Mouse (Mus musculus): ENCODE data around the gene Hoxa5.

The Hoxa5 gene

DNA sequence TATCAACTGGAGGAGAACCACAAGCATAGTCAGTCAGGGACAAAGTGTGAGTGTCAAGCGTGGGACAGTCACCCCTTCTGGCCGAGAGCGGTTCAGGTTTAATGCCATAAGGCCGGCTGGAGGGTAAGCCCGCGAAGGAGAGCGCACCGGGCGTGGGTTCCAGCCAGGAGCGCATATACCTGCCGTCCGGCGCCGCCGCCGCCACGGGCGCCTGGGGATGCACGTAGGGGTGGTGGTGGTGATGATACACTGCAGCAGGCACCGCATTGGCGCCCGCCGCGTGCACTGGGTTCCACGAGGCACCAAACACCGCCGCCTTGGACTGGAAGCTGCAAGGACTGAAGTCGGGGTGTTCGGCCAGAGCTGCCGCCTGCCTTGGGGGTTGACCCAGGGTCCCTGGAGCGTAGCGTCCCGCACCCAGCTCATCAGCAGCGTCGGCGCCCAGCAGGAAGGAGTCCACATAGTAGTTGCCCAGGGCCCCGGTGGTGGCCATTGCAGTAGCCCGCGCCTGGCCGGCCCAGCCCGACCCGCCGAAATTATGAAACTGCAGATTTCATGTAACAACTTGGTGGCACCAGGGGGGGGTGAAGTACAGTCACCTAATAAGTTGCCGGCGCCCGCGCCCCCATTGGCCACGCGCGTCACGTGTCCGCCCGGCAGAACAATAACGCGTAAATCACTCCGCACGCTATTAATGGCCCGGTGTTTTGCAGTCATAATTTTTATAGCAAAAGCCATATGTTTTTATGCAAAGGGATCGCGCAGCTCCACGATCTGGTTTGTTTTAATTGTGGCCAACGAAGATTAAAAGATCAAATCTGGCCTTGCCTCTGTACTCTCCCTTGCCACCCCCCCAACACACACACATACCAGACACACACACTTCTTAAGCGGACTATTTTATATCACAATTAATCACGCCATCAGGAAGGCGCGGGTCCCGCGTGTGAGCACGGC lies 21.5 kb upstream of the Hoxa5 start:
- TF ChIP-seq GATA4 (IDR thresholded peaks at IDR 0.05; ENCODE audit: insufficient replicate concordance, low read length), result no peak

DNA sequence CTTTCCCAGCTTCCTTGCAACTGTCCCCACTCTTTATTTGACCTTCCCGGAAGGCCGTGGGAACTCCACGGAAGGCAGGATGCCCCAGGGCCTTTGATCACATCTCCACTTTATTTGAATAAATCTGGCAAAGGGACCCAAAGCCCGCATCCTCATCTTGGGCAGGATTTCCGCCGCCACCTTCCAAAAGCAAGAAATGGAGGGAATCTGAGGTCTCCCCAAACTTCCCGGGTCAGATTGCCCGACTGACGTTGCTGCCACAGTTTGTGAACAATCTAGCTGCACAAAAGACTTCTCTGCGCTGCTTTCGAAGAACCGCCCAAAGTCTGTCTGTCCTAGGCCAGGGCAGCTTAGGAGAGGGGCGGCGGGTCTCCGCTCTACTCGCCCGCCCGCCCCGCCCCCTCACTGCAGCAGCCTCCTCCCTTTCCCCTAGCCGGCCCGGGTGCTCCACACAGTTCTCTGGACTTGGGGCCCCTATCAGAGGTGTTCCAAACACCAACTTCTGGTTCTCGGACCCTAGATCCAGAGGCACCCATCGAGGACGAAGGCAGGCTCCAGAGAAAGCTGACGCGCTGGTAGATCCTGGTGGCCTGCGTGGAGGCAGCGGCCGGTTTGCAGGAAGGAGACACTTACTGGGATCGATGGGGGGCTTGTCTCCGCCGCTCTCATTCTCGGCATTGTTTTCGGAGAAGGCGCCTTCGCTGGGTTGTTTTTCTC lies 20.7 kb upstream of the Hoxa5 start:
- no peak for TF ChIP-seq GATA4 (IDR thresholded peaks at IDR 0.05; ENCODE audit: insufficient replicate concordance, low read length)

DNA sequence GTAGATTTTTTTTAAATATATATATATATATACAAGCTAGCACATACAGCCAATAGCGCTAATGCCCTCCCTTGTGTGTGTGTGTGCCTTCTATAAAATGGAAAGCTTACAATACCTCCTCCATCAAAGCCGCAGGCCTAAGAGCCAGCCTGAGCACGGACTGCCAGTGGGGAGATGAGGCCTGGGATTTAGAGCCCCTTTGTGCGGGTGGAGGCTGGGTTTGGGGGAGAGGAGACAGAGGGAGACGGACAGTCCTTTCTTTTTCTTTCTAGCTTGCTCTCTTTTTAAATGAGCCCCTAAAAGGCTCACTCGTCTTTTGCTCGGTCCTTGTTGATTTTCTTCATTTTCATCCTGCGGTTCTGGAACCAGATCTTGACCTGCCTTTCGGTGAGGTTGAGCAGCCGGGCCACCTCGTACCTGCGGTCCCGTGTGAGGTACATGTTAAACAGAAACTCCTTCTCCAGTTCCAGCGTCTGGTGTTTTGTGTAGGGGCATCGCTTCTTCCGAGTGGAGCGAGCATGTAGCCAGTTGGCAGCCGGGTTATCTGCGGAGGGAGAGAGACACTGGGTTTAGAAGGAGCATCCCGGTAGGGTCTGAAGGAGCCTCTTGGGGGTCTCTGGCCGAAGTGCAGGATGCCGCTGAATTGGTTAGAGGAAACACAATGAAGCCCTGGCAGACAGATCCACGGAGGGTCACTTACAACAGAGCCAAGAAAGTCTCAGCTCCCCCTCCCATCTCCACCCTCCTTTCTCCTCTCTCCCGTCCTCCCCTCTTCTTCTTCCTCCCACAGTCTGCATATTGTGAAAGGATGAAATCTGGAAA lies 19.8 kb upstream of the Hoxa5 start:
- TF ChIP-seq GATA4 (IDR thresholded peaks at IDR 0.05; ENCODE audit: insufficient replicate concordance, low read length), result no peak

DNA sequence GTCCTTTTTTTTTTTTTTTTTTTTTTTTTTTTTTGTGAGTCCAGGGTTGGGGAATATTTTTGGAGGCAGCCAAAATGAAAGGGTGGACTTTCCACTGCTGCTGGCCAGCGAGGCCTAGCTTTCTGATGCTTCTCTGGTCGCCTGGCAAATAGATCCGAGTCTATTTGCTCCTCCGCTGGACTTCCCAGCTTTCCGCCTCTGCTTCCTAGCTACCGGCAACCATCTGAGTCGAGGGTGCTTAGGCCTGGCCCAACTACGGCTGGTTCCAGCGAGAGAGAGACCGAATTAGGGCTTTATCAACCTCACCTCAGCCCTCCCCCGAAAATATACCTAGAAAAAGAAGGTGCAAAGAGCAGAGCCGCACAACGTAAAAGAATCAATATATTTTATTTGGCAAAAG lies 18.3 kb upstream of the Hoxa5 start:
- TF ChIP-seq GATA4 (IDR thresholded peaks at IDR 0.05; ENCODE audit: insufficient replicate concordance, low read length), result no peak

DNA sequence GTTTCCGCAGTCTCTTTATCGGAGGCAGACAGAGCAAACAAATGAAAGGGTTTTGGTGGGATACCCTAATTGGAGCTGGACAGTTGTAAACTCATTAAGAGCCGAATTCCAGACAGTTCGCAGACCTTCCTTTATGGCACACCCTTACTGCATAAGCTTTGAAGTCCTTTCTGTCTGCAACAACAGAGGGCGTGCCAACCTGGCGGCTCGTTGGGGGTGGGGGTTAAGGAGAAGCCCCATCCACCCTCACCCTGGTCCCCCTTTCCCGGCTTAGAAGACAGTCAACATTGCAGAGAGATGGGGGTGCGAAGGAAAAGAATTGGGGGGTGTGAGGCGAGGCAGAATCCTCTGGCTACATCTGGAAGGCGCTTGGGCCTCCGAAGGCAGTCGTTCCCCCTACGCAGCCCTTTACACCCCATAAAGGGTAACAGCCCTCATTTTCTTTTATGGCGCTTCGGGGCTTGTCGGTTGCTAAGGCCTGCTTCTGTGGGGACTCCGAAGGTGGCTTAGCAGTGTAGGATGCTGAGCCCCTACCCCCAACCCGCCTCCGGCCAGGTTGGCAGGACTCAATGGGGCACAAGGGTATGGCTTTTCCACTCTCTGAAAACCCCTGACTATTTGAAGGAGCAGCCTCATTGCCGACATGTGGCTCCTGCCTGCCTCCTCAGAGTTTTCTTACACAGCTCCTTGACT lies 17.8 kb upstream of the Hoxa5 start:
- no peak for TF ChIP-seq GATA4 (IDR thresholded peaks at IDR 0.05; ENCODE audit: insufficient replicate concordance, low read length)

DNA sequence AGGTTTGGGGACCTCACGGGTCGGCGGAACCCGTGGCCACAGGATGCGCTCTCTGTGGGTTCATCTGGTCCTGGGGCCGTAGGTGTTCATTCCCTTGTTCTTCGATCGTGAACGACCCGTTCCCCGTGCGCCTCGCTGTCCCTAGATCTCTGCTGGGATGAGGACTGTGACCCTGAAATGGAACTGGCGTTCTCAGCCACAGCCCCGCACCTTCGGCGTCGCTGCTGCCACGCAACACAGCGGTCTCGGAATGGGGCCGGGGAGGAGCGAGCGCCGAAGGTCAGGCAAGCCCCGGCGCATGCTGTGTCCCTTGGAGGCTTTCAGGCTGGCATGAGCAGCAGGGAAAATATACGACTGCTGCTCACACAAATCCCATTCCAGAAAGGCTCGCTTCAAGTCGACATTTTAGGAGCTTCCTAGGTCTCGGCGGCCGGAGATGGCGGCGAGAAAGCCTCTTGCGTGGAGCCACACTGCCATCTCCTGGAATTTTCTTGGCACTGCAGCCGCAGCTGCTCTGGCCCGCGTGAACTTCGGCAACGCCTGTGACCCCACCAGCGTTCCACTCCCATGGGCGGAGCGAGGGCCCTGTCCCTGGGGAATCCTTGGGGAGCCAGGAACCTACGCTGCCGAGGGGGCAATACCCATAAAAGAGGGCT lies 17.1 kb upstream of the Hoxa5 start, which contains the start of gene Hoxa7:
TSS of gene Hoxa7 (minus strand) at position 518 of the 656 bp plus-strand sequence.
- TF ChIP-seq GATA4 (IDR thresholded peaks at IDR 0.05; ENCODE audit: insufficient replicate concordance, low read length), result no peak

- no peak for TF ChIP-seq GATA4 (IDR thresholded peaks at IDR 0.05; ENCODE audit: insufficient replicate concordance, low read length)
These were observed 16.5 kb upstream of the Hoxa5 start for GRCm38 (mm10) chr6:52220865-52221310.

- TF ChIP-seq GATA4 (IDR thresholded peaks at IDR 0.05; ENCODE audit: insufficient replicate concordance, low read length), result no peak
These were observed 15.8 kb upstream of the Hoxa5 start for GRCm38 (mm10) chr6:52220003-52220864.

DNA sequence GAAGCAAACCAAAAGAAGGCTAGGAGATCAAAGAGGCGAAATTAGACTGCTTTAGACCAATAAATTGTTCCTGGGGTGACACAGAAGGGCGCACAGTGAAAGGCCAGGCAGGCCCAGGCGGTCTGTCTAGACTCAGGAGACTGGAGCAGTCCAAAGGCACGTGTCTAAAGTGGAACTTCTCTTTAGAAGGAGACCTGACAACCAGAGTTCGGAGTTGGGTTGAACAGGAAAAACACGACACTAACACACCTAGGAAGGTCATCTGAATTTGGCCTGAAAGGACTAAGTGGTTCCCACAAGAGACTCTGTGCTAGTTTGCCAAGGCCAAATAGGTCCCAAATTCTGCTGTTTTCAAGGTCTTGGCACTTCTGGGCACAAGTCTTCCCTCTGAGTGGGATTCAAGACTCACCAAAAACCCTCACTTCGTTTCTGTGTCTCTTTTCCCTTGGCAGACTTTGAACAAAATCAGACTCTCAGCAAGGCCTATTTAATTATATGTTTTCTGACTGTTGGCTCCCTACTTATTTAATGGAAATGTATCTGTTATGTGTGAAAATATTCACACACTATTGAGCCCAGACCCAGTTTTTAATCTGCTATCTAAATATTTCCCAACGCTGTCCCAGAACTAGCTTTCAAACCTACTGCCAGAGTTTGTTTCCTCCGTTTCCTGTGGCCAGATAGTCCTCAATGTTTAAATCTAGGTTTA lies 15.0 kb upstream of the Hoxa5 start:
- TF ChIP-seq GATA4 (IDR thresholded peaks at IDR 0.05; ENCODE audit: insufficient replicate concordance, low read length), result no peak

DNA sequence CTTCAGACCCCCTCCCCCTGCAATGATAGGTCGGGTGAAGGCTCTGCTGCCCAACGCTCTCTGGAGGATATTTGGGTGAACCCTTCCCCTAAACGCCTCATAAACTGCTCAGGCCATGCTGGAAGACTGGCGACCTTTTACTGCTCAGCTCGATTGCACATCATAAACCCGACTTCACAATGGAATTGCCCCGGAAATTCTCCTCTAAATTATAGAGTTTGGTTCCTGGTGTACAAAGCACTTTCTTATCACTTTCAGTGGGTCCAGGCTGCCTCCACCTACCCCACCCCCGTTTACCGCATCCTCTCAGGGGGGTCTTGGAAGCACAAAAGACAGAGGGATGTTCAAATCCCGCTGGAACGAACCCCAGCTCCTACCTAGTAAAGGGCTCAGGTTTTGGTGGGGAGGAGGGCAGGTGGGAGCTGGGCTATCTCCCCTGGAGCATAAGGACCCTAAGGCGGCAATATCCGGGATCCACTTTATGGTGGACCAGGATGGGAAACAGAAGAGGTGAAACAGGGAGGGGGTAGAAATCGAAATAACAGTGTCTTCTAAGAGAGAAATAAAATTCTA lies 14.3 kb upstream of the Hoxa5 start:
- no peak for TF ChIP-seq GATA4 (IDR thresholded peaks at IDR 0.05; ENCODE audit: insufficient replicate concordance, low read length)

DNA sequence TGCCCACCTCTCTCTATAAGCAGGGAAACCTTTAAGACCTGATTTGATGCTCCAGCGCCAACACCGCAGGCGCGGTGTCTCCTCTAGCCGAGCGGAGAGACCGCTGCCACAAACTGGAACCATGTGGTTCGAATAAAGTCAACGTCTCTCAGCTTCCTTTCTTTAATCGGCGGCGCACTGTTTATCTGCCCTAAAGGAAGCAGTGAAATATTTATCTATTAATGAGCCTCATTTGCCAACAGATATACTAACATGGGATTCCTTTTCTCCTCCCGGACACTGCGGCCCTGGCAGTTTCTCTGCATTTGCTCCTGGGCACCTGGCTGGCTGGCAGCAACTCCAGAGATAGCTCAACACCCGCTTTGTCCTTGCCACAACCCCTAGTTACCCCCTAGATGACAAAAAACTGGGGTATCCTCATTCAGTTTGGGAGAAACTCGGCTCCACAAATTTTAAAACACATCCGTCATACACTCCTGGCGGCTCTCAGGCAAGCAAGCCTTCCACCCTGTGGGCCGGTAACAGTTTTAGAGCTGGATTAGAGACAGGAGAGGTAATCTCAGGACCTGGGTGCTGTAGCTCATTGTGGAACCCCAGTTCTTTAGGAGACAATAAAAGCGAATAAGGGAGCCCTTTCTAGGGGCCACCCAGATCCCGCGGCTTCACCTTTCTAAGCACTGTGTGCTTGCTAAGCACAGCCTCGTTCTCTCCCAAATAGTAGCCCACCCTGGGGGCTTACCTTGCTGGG lies 13.7 kb upstream of the Hoxa5 start:
- no peak; the same call in 1 of the 2 replicates for TF ChIP-seq GATA4 (IDR thresholded peaks at IDR 0.05; ENCODE audit: insufficient replicate concordance, low read length)

- no peak for TF ChIP-seq GATA4 (IDR thresholded peaks at IDR 0.05; ENCODE audit: insufficient replicate concordance, low read length)
These were observed 13.0 kb upstream of the Hoxa5 start for GRCm38 (mm10) chr6:52217459-52217768.
